Mouse (Mus musculus): Measurements from ENCODE around the gene Ddx54.

GRCm38 (mm10) chr5:120605241-120605661 is 7.3 kb upstream of the Ddx54 start:
- TF ChIP-seq CTCF (IDR thresholded peaks at IDR 0.05; ENCODE audit: extremely low read depth, insufficient read length, insufficient replicate concordance, low read depth, low read length) (no peak), POLR2A (IDR thresholded peaks at IDR 0.05; ENCODE audit: low read depth, low read length) (no peak)

Measured in small intestine, adult 2 months (tissue).